Mouse (Mus musculus) embryonic stem cell, embryonic (primary cell): Measurements from ENCODE around the gene Ak1.

Experiments used
- CTCF ChIA-PET, 4 experiments: fragments of 300-600 bp in 2 of 4; fragments of 350-600 bp in 2 of 4; sonication (Branson Sonifier 250); formaldehyde crosslinking; loops; one replicate each; lab custom pipeline; 2022; ENCODE audit warnings: inconsistent platforms in 2 of 4; lab: Charles Lee
- POLR2A ChIA-PET, 4 experiments: fragments of 300-600 bp in 2 of 4; fragments of 350-600 bp in 2 of 4; sonication (Branson Sonifier 250); formaldehyde crosslinking; loops; one replicate each; lab custom pipeline; 2022; ENCODE audit warnings: antibody characterized with exemption in 4 of 4, inconsistent platforms in 1 of 4; lab: Charles Lee

The Ak1 gene

GRCm38 (mm10) chr2:32630036-32630435, 8.5 kb downstream of the Ak1 start:
- CTCF ChIA-PET, result interaction anchor here (0.6 to 2.2 kb wide), 17 partner anchors 10 to 229 kb away, joined by 3 to 18 read pairs (median 4); partner anchors contain the start of genes Eng (in 1 of the 4) and Pip5kl1 (in 1 of the 4)

DNA sequence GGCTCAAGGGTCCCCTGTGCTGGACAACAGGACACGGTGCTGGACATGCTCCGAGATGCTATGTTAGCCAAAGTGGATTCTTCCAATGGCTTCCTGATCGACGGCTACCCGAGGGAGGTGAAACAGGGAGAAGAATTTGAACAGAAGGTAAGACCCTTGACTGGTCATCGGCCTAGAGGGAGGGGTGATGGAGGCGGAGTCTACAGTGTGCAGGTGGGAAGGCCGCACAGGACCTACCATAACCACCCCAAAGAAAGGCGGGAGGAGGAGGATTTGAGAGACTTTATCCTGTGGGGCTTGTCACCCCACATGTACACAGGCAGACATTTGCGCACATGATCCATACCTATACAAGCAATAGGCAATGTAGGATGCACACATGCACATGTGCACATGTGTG, 9.5 kb downstream of the Ak1 start:
- CTCF ChIA-PET, result interaction anchor here (0.6 to 4.2 kb wide), 25 partner anchors 14 to 223 kb away, joined by 3 to 51 read pairs (median 5); partner anchors contain the start of genes 9430097D07Rik (in 1 of the 4), Cdk9 (in 1 of the 4), Dpm2 (in 1 of the 4) and Eng (in 1 of the 4)
- POLR2A ChIA-PET, result interaction anchor here in 3 of 4 experiments (1.0 to 12.3 kb wide), 21 partner anchors 10 to 84 kb away, joined by 3 to 115 read pairs (median 8); partner anchors contain the start of genes Eng (in 2 of the 3), Ak1 (in 1 of the 3) and Fpgs (in 1 of the 3)

More at GRCm38 (mm10) chr2:32630036-32630435, 8.5 kb downstream of the Ak1 start:
- POLR2A ChIA-PET, result interaction anchor here in 3 of 4 experiments (0.5 to 12.3 kb wide), 30 partner anchors 7 to 837 kb away, joined by 3 to 115 read pairs (median 7); partner anchors contain the start of genes Eng (in 2 of the 3), 9430097D07Rik (in 1 of the 3), Ak1 (in 1 of the 3) and Cdk9 (in 1 of the 3)

DNA sequence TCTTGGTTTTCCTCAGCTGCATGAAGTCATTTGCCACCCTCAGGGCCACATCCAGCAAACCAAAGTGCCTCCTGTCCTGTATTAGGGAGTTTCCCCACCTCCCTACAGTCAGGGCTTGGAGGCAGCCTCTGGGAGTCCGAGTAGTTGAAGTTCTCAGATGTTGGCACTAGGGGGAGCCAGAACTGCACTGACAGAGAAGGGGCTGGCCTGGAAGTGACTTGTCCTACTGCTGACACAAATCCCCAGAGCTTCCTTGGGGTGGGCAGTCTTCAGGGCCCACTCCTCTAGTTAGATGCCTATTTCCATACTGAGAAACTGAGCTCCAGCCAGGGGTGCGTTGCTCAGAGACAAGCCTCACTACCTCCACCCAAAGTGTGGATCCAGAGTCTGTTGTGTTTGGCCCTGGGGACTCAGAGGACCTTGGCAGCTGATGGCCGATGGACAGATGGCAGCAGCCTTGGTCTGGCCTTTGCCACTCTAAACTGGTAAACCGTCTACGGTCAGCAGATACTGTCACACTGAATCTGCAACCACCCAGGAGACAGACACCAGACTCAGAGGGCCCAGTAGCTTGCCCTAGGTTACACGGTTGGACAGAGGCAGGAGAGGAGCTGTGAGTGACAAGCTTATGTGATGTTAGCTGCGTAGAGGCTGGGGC, 10.3 kb downstream of the Ak1 start:
- ChIA-PET POLR2A (interaction anchor here in 3 of 4 experiments (0.7 to 12.3 kb wide), 32 partner anchors 8 to 238 kb away, joined by 3 to 115 read pairs (median 4); partner anchors contain the start of genes Eng (in 2 of the 3) and Ak1 (in 1 of the 3)), CTCF (interaction anchor here (0.6 to 4.2 kb wide), 50 partner anchors 9 to 380 kb away, joined by 3 to 51 read pairs (median 4); partner anchors contain the start of genes Eng (in 3 of the 4), 9430097D07Rik (in 1 of the 4), Cdk9 (in 1 of the 4) and Dpm2 (in 1 of the 4))

DNA sequence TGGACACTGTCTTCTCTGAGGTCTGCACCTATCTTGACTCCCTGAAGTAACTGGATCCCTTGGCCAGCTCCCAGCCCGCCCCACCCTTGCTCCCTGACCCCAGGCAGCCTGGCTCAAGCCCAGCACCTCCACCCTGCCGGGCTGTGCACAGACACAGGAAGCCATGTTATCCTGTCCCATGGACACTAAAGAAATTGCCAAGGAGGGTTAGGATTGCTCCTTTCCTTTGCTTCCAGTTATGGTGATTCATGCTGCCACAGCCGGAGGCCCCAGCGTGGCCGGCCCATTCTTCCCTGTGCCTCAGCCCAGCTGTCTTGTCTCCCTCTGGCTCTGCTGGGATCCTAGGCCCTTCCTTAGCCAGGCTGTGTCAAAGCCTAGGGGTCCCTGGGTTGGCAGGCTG, 12.1 kb downstream of the Ak1 start:
- ChIA-PET POLR2A (interaction anchor here in 3 of 4 experiments (0.9 to 12.3 kb wide), 6 partner anchors 10 to 70 kb away, joined by 3 to 115 read pairs (median 6); partner anchors contain the start of genes Eng (in 1 of the 3) and Fpgs (in 1 of the 3)), CTCF (interaction anchor here in 1 of 4 experiments (2.1 to 4.2 kb wide), 2 partner anchors 50 to 56 kb away, joined by 7 to 51 read pairs; no protein-coding TSS in a partner anchor)

DNA sequence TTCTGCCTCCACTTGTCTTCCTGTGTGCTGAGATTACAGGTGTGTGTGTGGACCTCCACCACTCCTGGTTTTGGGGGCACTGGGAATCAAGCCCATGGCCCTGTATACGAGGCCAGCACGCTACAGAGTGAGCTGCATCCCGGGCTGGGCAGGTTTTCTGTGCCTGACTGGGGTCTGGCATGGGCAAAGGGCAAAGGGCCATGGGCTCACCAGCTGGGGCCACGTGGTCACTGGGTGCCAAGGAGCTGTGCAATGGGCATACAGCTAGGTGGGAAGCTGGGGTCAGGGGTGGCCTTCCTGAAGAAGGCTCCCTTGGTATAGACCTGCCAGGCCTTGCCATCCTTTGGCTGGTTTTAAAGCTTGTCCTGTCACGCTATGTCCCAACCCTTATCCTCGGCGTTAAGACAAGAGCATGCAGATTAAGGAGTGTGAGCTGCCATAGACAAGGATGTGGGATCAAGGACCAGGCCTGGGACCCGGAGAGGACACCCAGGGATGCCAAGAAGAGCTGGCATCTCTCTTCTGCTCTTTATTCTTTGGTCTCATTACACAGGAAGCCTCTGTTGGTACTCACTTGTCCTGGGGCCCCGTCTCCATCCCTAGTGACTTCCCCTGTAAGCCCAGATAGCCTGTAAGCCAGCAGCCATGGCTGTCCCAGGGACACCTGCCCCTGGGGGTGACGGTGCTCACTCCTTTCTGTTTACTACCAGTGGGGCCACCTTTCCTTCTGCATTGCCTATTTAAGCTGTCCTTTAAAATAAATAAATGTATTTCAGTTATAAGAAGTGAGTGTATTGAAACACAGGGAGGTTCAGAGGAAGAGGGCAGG, 12.9 kb downstream of the Ak1 start:
- ChIA-PET POLR2A (interaction anchor here in 3 of 4 experiments (0.6 to 12.3 kb wide), 21 partner anchors 10 to 980 kb away, joined by 3 to 115 read pairs (median 4); partner anchors contain the start of genes Eng (in 3 of the 3), Fpgs (in 2 of the 3) and Cdk9 (in 1 of the 3)), CTCF (interaction anchor here (0.6 to 4.2 kb wide), 8 partner anchors 11 to 66 kb away, joined by 3 to 51 read pairs (median 4); no protein-coding TSS in a partner anchor)

DNA sequence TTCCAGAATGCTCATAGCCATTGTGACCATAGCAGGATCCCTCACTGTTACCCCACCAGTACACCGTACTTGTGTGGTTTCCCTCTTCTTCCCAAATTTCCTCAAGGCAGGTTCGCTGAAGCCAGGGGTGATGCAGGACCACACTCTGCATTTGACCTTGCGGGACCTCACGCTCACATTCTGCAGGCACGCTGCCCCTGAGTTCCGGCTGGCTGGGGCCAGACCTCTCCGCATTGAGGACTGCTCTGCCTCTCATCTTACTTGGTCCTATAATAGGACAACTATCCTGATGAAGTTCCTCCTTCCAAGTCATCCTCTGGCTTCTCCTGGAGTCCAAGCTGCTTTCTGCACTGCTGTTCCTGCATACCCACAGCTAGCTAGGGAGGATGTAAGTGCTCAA, 15.1 kb downstream of the Ak1 start:
- POLR2A ChIA-PET, result interaction anchor here in 3 of 4 experiments (0.6 to 12.3 kb wide), 28 partner anchors 8 to 339 kb away, joined by 3 to 115 read pairs (median 6); partner anchors contain the start of genes Eng (in 3 of the 3) and Fpgs (in 1 of the 3)
- CTCF ChIA-PET, result interaction anchor here in 3 of 4 experiments (0.9 to 1.8 kb wide), 8 partner anchors 8 to 221 kb away, joined by 3 to 6 read pairs (median 4); partner anchors contain the start of gene Eng (in 1 of the 3)

GRCm38 (mm10) chr2:32637778-32638281, 16.3 kb downstream of the Ak1 start:
- POLR2A ChIA-PET, result interaction anchor here (0.5 to 12.3 kb wide), 43 partner anchors 8 to 303 kb away, joined by 3 to 115 read pairs (median 4); partner anchors contain the start of genes Eng (in 4 of the 4) and Fpgs (in 1 of the 4)
- CTCF ChIA-PET, result interaction anchor here (0.6 to 1.8 kb wide), 12 partner anchors 8 to 1828 kb away, joined by 3 to 15 read pairs (median 4); partner anchors contain the start of gene Eng (in 1 of the 4)

GRCm38 (mm10) chr2:32639632-32640031, 18.1 kb downstream of the Ak1 start:
- ChIA-PET POLR2A (interaction anchor here (0.6 to 1.9 kb wide), 11 partner anchors 8 to 65 kb away, joined by 3 to 8 read pairs (median 4); partner anchors contain the start of gene Pip5kl1 (in 1 of the 4)), CTCF (interaction anchor here in 1 of 4 experiments (1.9 kb wide), 1 partner anchor 50 kb away, joined by 7 read pairs; no protein-coding TSS in a partner anchor)

DNA sequence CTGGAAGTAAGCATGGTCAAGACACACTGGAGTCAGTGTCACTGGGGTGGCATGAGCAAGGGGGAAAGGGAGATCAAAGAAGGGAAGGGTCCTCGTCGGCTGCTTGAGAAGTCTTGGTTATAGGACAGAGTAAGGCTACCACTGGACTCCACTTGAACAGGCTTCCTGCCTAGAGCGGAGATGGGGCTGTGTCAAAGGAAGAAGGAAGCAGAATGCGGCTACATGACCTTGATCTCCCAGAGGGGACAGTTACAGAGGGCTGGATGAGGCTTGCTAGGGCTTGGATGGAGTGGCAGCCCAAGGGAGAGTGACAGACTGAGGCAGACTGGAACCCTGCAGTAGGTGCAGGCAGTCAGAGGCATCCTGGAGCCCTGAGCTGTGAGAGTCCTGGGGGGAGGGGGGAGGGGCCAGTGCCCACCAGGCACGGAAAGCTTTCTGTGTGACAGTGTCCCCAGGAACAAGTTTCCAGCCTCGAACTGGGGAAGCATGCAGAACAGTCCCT, 19.0 kb downstream of the Ak1 start:
- CTCF ChIA-PET, result interaction anchor here (0.6 to 1.9 kb wide), 7 partner anchors 8 to 557 kb away, joined by 3 to 8 read pairs (median 4); no protein-coding TSS in a partner anchor
- POLR2A ChIA-PET, result interaction anchor here (0.6 to 1.9 kb wide), 18 partner anchors 8 to 666 kb away, joined by 3 to 8 read pairs (median 4); partner anchors contain the start of genes Dpm2 (in 1 of the 4) and Nup214 (in 1 of the 4)

GRCm38 (mm10) chr2:32641810-32642209, 20.3 kb downstream of the Ak1 start:
- POLR2A ChIA-PET, result interaction anchor here in 3 of 4 experiments (0.6 to 1.5 kb wide), 5 partner anchors 9 to 616 kb away, joined by 3 to 5 read pairs (median 3); no protein-coding TSS in a partner anchor
- CTCF ChIA-PET, result interaction anchor here in 1 of 4 experiments (1.0 kb wide), 1 partner anchor 16 kb away, joined by 3 read pairs; no protein-coding TSS in a partner anchor

GRCm38 (mm10) chr2:32642813-32643212, 21.3 kb downstream of the Ak1 start:
- CTCF ChIA-PET, result interaction anchor here in 1 of 4 experiments (1.0 to 1.1 kb wide), 2 partner anchors 14 to 17 kb away, joined by 3 read pairs; no protein-coding TSS in a partner anchor
- POLR2A ChIA-PET, result interaction anchor here in 1 of 4 experiments (1.4 to 8.1 kb wide), 4 partner anchors 11 to 84 kb away, joined by 3 to 115 read pairs (median 16); no protein-coding TSS in a partner anchor

DNA sequence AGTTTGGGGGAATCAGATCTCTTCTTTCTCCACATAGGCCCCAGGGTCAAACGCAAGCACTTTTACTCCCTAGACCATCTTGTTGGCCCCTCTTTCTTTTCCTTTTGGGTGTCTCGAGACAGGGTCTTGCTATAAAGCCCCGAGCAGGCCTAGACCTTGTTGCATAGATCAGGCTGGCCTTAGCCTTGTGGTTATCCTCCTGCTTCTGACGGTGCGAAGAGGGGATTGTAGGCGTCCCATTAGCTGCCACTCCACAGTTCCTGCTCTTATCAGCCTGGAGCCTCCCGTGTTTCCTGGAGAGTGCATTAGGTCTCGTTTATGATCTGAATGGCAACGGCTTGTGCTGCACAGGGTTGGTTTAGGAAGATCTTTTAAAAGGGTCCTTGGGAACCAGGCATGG, 22.5 kb downstream of the Ak1 start:
- ChIA-PET POLR2A (interaction anchor here in 2 of 4 experiments (1.0 to 8.1 kb wide), 12 partner anchors 9 to 971 kb away, joined by 3 to 115 read pairs (median 12); no protein-coding TSS in a partner anchor), CTCF (interaction anchor here in 3 of 4 experiments (0.5 to 2.2 kb wide), 5 partner anchors 10 to 139 kb away, joined by 3 to 6 read pairs (median 3); no protein-coding TSS in a partner anchor)

- POLR2A ChIA-PET, result interaction anchor here in 3 of 4 experiments (0.6 to 8.1 kb wide), 24 partner anchors 9 to 561 kb away, joined by 3 to 115 read pairs (median 8); partner anchors contain the start of gene Fam78a (in 1 of the 3)
Measured at GRCm38 (mm10) chr2:32644799-32645475, 23.4 kb downstream of the Ak1 start.

GRCm38 (mm10) chr2:32645647-32646046, 24.1 kb downstream of the Ak1 start:
- CTCF ChIA-PET, result interaction anchor here in 3 of 4 experiments (0.6 to 3.4 kb wide), 14 partner anchors 8 to 283 kb away, joined by 3 to 19 read pairs (median 6); no protein-coding TSS in a partner anchor
- POLR2A ChIA-PET, result interaction anchor here (0.6 to 8.1 kb wide), 39 partner anchors 8 to 561 kb away, joined by 3 to 115 read pairs (median 7); partner anchors contain the start of genes 9430097D07Rik (in 1 of the 4), Fam78a (in 1 of the 4) and Pip5kl1 (in 1 of the 4)

More at GRCm38 (mm10) chr2:32644799-32645475, 23.4 kb downstream of the Ak1 start:
- CTCF ChIA-PET, result interaction anchor here (0.5 to 3.4 kb wide), 12 partner anchors 8 to 946 kb away, joined by 3 to 19 read pairs (median 4); no protein-coding TSS in a partner anchor
